Mouse (Mus musculus) right cerebral cortex, adult 2 months (tissue): ENCODE measurements at regions not wholly inside any gene's neighbourhood (a gene's known extent, or its start where the extent isn't known, plus 50 kb on each side); places are given as distances from the start of the nearest gene placed in this dataset.

Source experiments
- DNase-seq, 2 experiments: peaks; one replicate each; pipeline ENCODE4 v3.0.0; 2021 to 2022; ENCODE audit warnings: low spot score in 2 of 2

GRCm38 (mm10) chr11:55712350-55712749 lies 104.4 kb upstream of the Glra1 start:
- peak in 1 of 2 experiments; percentile 2 for DNase-seq

- DNase-seq, result peak; percentile 8 to 20
Observed at GRCm38 (mm10) chr11:55707467-55707866, 99.5 kb upstream of the Glra1 start.

GRCm38 (mm10) chr11:55701921-55702320 lies 93.9 kb upstream of the Glra1 start:
- DNase-seq, result no peak

DNA sequence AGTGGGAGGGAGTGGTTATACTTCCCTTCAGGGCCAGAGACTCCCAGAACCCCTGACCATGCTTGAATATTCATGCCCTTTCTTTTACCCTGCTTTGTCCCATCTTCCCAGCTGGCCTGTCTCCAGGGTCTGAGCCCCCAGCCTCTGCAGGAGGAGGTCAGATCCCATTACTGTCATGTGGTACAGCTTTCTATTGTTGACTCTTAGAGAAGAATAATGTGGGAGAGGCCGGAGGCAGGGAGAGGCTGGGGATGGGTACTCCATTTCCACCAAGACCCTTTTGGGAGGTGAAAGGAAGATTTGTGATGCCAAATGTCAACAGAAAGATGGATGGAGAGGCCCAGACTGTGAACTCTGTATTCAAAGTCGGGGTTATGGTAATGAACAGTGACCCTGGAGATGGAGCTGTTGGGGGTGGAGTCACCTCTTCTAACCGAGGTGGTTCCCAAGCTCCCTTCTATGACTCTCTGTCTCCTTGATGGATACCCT lies 77.1 kb upstream of the Glra1 start:
- DNase-seq, result no peak

DNA sequence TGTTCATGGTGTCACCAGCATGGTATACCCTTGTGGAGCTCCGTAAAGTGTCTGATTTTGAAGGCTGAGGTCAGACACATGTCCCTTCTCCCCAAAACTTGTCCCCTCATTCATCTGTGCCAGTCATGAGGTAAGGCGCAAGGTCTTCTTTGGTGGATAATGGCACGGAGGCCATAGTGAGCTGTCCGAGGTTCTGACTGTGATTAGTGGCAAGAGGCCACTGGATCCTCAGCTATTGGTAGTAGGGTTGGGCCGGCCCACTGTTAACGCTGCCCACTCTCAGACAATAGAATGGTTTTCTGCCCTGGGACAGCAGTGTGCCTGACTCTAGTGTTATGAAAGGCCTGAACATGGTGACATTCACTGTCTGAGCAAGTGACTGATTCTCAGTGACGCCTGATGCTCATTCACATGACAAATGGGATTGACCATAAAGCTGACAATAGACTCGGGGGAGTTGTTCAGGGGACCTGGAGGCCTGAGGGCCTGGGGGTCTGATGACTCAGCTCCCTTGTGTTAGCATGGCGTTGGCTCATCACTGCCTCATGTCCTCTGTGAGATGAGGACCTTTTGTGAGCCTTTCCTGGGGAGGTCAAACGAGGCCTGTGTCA lies 74.5 kb upstream of the Glra1 start:
- DNase-seq, result no peak

- no peak for DNase-seq
Observed at GRCm38 (mm10) chr11:55681226-55681980, 73.4 kb upstream of the Glra1 start.

DNA sequence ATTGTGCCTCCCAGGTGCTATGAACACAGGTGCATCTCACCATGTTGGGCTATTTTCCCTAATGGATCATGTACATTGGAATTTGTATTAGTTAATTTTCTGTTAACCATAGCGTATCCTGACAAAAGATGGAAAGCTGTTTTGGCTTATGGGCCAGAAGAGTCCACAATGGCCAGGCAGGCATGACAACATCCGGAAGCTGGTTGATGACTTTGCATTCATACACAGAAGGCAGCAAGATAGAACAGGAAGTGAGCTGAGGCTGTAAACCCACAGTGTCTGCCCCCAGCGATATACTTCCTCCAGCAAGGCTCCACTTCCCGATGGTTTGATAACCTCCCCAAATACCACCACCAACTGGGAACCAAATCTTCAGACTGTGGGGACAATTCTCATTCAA lies 55.1 kb upstream of the Glra1 start:
- no peak for DNase-seq

DNA sequence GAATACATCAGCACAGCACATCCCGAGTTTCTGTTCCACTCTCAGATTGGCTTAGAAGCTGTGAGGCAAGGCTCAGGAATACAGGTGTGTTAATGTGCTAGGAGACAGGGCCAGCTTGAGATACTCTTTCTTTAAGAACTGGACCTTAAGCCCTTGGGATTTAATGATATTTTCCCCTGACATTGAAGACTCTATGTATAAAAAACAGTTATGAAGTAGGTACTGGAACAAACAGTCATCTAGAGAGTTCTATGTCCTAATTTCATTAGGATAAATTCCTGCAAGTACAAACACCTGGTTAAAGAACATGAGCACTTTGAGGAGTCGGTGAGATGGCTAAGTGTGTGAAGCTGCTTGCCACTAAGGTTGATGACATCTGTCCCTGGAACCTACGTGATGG lies 54.3 kb upstream of the Glra1 start:
- no peak for DNase-seq
